Mouse (Mus musculus): ENCODE results near the gene Tnnt1.
A peak's percentile ranks its signal among the peaks of the same experiment; 100 is the strongest.

The Tnnt1 gene

DNA sequence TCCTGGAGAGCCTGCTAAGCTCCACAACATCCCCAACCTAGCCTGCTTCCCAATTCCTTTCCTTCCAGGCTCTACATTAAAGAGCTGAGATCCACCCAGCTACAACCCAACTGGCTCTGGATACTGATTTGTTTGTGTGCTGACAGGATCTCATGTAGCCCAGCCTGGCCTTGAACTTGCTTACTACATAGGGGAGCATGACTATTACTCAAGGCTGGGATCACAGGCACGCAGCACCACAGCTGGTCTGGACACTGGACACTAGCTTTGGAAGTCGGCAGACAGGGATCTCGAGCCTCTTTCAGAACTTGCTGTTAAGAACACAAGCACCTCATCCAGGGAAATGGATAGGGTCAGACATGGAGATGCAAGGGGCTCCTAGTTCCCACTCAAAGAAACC is 19.7 kb downstream of the Tnnt1 start:
- no peak for DNase-seq

DNA sequence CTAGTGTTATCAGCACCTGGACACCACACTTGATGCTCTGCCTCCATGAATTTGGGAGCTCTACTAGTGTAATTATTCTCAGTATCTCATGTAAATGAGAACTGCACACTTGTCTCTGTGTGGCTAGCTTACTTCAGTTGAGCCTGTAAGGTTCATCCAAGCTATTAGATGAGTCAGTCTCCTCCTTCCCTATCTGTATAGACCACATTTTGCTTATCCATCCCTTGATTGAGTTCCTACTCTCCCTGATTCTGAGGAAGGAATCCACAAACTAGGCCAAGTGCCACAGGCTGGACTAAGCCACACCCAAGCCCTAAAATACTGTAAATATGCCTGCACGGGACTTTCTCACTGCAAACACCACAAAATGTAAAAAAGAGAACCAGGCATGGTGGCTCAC is 22.2 kb downstream of the Tnnt1 start:
- no peak for DNase-seq

DNA sequence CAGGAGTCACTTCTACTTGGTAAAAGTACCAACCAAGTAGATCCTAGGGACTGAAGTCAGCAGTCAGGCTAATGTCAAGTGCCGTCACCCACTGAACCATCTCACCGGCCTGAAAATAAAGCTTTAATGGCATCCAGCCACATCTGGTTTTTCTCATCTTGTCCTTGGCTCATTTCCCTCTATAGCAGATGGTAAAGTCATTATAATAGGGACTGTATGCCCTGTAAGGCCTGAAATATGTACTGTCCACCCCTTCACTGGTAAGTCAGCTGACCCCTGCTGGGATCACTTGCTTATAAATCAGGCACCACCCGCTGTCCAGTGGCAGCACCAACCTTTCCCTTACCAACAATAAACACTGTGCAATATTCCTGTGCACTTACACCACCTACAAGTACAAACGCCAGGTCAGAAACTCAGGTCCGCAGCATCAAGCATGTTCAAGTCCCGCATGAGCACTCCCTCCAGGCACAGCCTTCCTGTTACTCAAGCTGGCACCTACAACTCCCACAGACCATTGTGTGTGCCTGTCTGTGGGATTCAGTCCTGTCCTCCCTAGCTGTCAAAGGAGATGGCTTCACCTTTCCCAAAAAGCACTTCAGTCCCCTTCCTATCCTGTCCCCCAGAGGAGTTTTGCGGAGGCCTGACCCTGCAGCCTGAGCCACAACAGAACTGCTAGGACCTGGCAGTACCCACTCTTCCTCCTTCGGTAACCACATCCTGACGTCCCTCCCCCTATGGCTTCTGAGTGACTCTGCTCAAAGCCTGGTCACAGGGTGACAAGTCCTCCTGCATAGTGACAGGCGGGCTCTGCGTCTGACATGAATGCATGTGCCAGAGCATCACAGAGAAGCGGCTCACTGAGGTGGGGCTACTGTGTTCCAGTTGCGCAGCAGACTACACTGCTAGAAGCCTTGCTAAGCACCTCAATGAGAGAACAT is 23.6 kb downstream of the Tnnt1 start:
- no peak for DNase-seq

- DNase-seq, result no peak
Observed at GRCm38 (mm10) chr7:4491308-4491707, 24.9 kb downstream of the Tnnt1 start.

- DNase-seq, result no peak
Observed at GRCm38 (mm10) chr7:4482281-4482680, 33.9 kb downstream of the Tnnt1 start.

GRCm38 (mm10) chr7:4479674-4480073 is 36.5 kb downstream of the Tnnt1 start:
- DNase-seq, result no peak

GRCm38 (mm10) chr7:4478796-4479291 is 37.3 kb downstream of the Tnnt1 start:
- no peak for DNase-seq

- DNase-seq, result peak; percentile 63
Observed at GRCm38 (mm10) chr7:4478021-4478795, 38.0 kb downstream of the Tnnt1 start.

DNA sequence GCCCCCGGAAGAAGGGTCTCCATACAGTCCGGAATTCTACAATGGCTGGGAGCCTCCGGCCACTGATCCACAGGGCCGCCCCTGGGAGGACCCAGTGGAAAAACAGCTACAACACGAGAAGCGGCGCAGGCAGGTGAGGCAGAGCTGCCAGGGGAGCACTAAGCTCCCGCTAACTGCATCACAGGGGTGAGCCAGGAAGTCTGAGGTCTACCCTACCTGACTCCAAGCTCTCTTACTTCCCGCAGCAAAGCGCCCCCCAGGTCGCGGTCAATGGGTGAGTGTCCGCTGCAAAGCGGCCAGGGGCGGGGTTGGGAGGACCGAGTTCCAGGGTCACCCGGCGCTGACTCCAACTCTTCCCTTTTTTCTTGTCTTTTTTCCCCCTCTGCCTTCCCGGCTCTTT is 42.2 kb downstream of the Tnnt1 start:
- no peak for DNase-seq

DNA sequence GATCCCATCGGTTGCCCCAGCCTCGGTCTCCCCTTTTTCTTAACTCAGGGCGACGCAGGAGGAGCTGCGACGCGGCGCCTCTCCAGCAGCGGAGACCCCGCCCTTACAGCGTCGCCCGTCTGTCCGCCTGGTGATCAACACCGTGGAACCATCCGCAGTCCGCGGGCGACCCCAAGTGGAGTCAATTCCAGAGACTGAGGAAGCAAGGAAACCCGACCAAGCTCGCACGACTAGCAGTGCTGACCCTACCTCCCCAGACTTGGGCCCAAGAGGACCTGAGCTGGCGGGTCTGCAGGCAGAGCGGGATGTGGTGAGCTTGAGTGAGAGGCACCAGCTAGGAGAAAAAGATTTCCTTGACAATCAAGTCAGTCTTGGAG is 45.0 kb downstream of the Tnnt1 start:
- peak; percentile 58 for DNase-seq

GRCm38 (mm10) chr7:4470275-4471178 is 45.7 kb downstream of the Tnnt1 start:
- peak; percentile 51 for DNase-seq

DNA sequence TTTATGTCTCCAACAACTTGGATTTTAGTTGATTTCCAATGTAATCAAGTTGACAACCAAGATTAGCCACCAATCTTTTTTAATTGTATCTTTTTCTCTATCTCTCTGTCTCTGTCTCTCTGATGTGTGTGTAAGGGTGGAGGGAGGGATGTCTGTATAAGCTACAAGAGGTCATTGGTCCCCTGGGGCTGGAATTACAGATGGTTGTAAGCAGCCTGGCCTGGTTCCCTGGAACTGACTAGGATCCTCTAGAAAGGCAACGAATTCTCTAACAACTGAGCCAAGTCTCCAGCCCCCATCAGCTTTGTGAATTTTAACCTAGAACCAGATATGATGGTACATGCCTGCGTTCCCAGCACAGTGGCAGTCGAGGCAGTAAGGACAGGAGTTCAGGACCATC is 48.4 kb downstream of the Tnnt1 start:
- no peak for DNase-seq

DNA sequence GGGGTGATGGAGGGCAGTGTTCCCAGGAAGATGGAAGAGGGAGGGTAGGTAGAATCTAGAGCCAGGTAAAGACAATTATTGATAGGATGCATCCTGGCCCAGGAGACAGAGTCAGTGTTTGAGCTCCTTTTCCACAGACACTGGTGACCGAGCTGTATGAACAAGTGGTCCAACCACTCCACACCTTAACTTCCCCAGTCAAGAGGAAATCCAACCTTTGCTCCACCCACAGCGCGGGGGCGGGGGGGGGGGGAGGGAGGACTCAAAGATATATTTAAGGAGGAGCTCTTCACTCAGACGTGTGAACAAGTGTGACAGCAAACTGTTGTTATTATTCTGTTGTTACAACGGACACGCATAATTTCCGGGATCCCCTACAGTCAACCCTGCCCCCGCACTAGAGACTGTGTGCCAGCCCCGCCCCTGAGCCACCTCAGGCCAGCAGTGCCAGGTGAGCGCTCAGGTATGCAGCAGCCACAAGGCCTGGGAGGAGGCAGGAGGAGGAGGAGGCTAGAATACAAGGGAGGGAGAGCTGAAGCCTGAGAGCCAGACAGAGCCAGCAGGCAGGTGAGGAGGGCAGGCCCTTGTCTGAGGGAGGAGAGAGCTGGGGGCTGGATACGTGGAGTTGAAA is 51.9 kb downstream of the Tnnt1 start:
- DNase-seq, result no peak

GRCm38 (mm10) chr7:4460576-4461434 is 55.4 kb downstream of the Tnnt1 start, which contains the start of gene Eps8l1:
Gene Eps8l1, plus strand, starts transcription at chr7:4460674.
- DNase-seq, result no peak
